Mouse (Mus musculus) erythroblast, embryonic 14.5 days (primary cell): Measurements from ENCODE around the gene Ncbp3.

Experiments
- GATA1 ChIP-seq: IDR thresholded peaks from 2 replicates; pipeline ENCODE4 v1.6.1; 2012; ENCODE audit warnings: low read length, inconsistent platforms, mixed read lengths
- TAL1 ChIP-seq: IDR thresholded peaks from 3 replicates; pipeline ENCODE4 v1.6.1; 2012; ENCODE audit warnings: low read length, inconsistent platforms, mixed read lengths

DNA sequence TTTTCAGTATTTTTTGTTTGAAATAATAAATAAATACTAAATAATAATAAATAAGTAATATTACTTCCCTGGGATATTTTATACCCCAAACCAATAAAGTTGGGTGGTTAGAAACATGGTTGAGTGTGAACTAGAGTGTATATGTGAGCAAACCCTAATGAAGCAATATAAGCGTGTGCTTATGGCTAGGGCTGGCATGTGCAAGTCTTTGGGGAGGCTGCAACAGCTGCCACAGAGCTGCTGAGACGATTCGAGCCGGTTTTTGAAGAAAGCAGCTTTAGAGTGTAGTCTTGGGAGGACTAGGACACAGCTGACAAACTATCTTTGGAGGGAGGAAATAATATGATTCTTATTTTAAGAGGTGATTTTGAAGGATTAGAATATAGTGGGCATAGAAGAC lies 28.7 kb downstream of the Ncbp3 start:
- no peak for TF ChIP-seq TAL1
- TF ChIP-seq GATA1: no peak
